15 mouse cellular contexts compared by ENCODE assay signal in genomic region chr19:55595945-55596649, GRCm38 (mm10).
A peak's percentile ranks its signal among the peaks of the same experiment; 100 is the strongest.
DNase-seq lines count a peak whose midpoint lies in the region; ATAC-seq lines count a peak whose summit lies in the region.
"Had no signal": no experiment of that assay in that cellular context is flagged by ENCODE, and none has a peak within 500 bp of the region (broad histone marks: within the 10 kb centered on the region; RNA-seq: fewer than 3 reads in every experiment).

No protein-coding gene starts in this region.

- H3K36me3 ChIP-seq in heart, embryonic 10.5 days: no peaks in the 10 kb centered on the region
- H3K36me3 ChIP-seq in limb, embryonic 12.5 days: no peaks in the 10 kb centered on the region
- no peaks in the 10 kb centered on the region for H3K36me3 ChIP-seq in liver, embryonic 15.5 days (replicated peaks)

- WGBS in heart, embryonic 10.5 days: 23% methylated on average over 8 of the region's 9 CpGs
- 46% methylated on average over 9 of the region's 9 CpGs for WGBS in limb, embryonic 12.5 days
- WGBS in liver, embryonic 15.5 days (ENCODE audit: insufficient replicate concordance): 42% methylated on average over 9 of the region's 9 CpGs

- ATAC-seq in limb, embryonic 12.5 days (ENCODE audit: insufficient number of reproducible peaks, insufficient read depth, low FRiP score, low TSS enrichment, low read depth): no peak
- peak; percentile 68 for ATAC-seq in liver, embryonic 15.5 days (ENCODE audit: insufficient read depth)
- ATAC-seq: inflammation-experienced regulatory T-cells, adult 6 months; Patski had no signal

- H3K9ac ChIP-seq in limb, embryonic 12.5 days (replicated peaks): no peak overlapping the region
- no peak overlapping the region for H3K9ac ChIP-seq in liver, embryonic 15.5 days

- peak overlapping the region; percentile 35 for H3K4me3 ChIP-seq in heart, embryonic 10.5 days
- H3K4me3 ChIP-seq in limb, embryonic 12.5 days (replicated peaks): no peak overlapping the region
- H3K4me3 ChIP-seq in liver, embryonic 15.5 days (replicated peaks): no peak overlapping the region
- H3K4me3 ChIP-seq: megakaryocyte, embryonic 14.5 days had no signal

- H3K27me3 ChIP-seq in heart, embryonic 10.5 days (ENCODE audit: insufficient read depth, poor library complexity, severe bottlenecking): 0 out of 2 replicates have a peak, but pooled peaks cover 5% of the 10 kb centered on the region
- H3K27me3 ChIP-seq in limb, embryonic 12.5 days: peaks cover 9% of the 10 kb centered on the region; the same call in 1 of the 2 replicates
- H3K27me3 ChIP-seq in liver, embryonic 15.5 days: no peaks in the 10 kb centered on the region
- H3K27me3 ChIP-seq: megakaryocyte, embryonic 14.5 days; Patski had no signal

- peak overlapping the region; percentile 73 for H3K27ac ChIP-seq in heart, embryonic 10.5 days
- peak overlapping the region; percentile 96; the same call in 1 of the 2 replicates for H3K27ac ChIP-seq in limb, embryonic 12.5 days
- H3K27ac ChIP-seq in liver, embryonic 15.5 days (replicated peaks): peak overlapping the region; percentile 61

- H3K4me2 ChIP-seq in limb, embryonic 12.5 days: peak overlapping the region; percentile 19; the same call in 1 of the 2 replicates
- no peak overlapping the region for H3K4me2 ChIP-seq in liver, embryonic 15.5 days

- DNase-seq in heart, embryonic 10.5 days (ENCODE audit: low spot score): no peak
- no peak for DNase-seq in heart, postnatal 14 days
- DNase-seq in Muller cell, postnatal 12 days (ENCODE audit: inconsistent ontology term): peak; percentile 16
- no peak for DNase-seq in spleen, postnatal 4 days (ENCODE audit: low spot score in 2 of 2)
- no peak for DNase-seq in spleen, postnatal 36 days (ENCODE audit: low spot score in 2 of 2)
- no peak for DNase-seq in cerebellum, adult 8-10 months
- DNase-seq: gastrocnemius, postnatal 25 days; kidney, postnatal 14 days; layer of hippocampus, adult 9-11 months; spleen, adult 18-20 months had no signal

- no peaks in the 10 kb centered on the region for H3K9me3 ChIP-seq in heart, embryonic 10.5 days
- H3K9me3 ChIP-seq in limb, embryonic 12.5 days: no peaks in the 10 kb centered on the region
- H3K9me3 ChIP-seq in liver, embryonic 15.5 days (replicated peaks): no peaks in the 10 kb centered on the region
- H3K9me3 ChIP-seq: megakaryocyte, embryonic 14.5 days had no signal

- H3K4me1 ChIP-seq in heart, embryonic 10.5 days: peaks cover 60% of the 10 kb centered on the region
- H3K4me1 ChIP-seq in limb, embryonic 12.5 days (replicated peaks): peaks cover 88% of the 10 kb centered on the region
- peaks cover 17% of the 10 kb centered on the region; the same call in 1 of the 2 replicates for H3K4me1 ChIP-seq in liver, embryonic 15.5 days (replicated peaks)

- intact Hi-C loops in heart, postnatal 14 days (cut with DNase I): no loop called here
